18 mouse cellular contexts compared by ENCODE assay signal in the genomic region with DNA sequence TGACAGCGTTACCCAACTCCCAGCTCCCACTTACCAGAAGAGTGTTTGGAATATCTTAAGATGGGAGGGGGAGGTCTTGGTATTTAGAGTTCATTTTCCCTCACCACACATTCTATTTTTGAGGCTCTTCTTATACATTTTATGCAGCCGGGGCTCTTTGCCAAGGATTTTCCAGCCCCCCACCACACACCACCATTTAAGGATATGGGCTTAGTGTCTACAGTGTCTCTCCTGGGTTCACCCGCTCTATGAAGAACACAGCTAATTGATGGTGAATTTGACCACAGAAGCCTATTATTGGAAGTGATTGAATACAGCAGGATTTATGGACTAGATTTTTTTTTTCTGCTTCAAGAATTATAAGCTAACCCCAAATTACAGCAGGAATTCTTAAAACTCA.
"Had no signal": no experiment of that assay in that cellular context is flagged by ENCODE, and none has a peak within 500 bp of the region (broad histone marks: within the 10 kb centered on the region; RNA-seq: fewer than 3 reads in every experiment).

No protein-coding gene starts in this region.

- H3K36me3 ChIP-seq: midbrain, embryonic 10.5 days; midbrain, embryonic 12.5 days; neural tube, embryonic 13.5 days; neural tube, embryonic 15.5 days had no signal

- H3K9me3 ChIP-seq: midbrain, embryonic 10.5 days; midbrain, embryonic 12.5 days; neural tube, embryonic 13.5 days; neural tube, embryonic 15.5 days had no signal

- H3K27me3 ChIP-seq: midbrain, embryonic 12.5 days; neural tube, embryonic 13.5 days; neural tube, embryonic 15.5 days had no signal

- H3K4me2 ChIP-seq: lung, embryonic 14.5 days; midbrain, embryonic 12.5 days; neural tube, embryonic 13.5 days; neural tube, embryonic 15.5 days had no signal

- H3K4me3 ChIP-seq: midbrain, embryonic 10.5 days; midbrain, embryonic 12.5 days; myocyte; neural tube, embryonic 13.5 days; neural tube, embryonic 15.5 days had no signal

- DNase-seq: lung, embryonic 14.5 days; lung, postnatal 10 days; lung, postnatal 4 days; midbrain, embryonic 14.5 days; retina, postnatal 1 day; right cerebral cortex, adult 18-20 months; right cerebral cortex, postnatal 25 days; right cerebral cortex, postnatal 4 days; spleen, adult 18-20 months; thymus, adult 18-20 months; thymus, postnatal 14 days; thymus, postnatal 36 days had no signal

- ATAC-seq: midbrain, embryonic 16.5 days had no signal

- H3K9ac ChIP-seq: lung, embryonic 14.5 days; midbrain, embryonic 12.5 days; neural tube, embryonic 13.5 days; neural tube, embryonic 15.5 days had no signal

- H3K4me1 ChIP-seq: midbrain, embryonic 10.5 days; midbrain, embryonic 12.5 days; neural tube, embryonic 13.5 days; neural tube, embryonic 15.5 days had no signal

- H3K27ac ChIP-seq: midbrain, embryonic 10.5 days; midbrain, embryonic 12.5 days; neural tube, embryonic 13.5 days; neural tube, embryonic 15.5 days had no signal
